Mouse (Mus musculus) E14TG2a.4 (cell line): ENCODE results near the gene Epha4.
A peak's percentile ranks its signal among the peaks of the same experiment; 100 is the strongest.

Experiments
- H3K27me3 ChIP-seq: 2 replicates; pipeline ENCODE4 v1.6.1; 2014; ENCODE audit warnings: low read length, control low read depth; ENCODE audit not compliant: insufficient read depth
- H3K36me3 ChIP-seq: 2 replicates; pipeline ENCODE4 v1.6.1; 2014; ENCODE audit warnings: low read length, control low read depth; ENCODE audit not compliant: insufficient read depth
- H3K4me1 ChIP-seq: replicated peaks from 2 replicates; pipeline ENCODE4 v1.6.1; 2014; ENCODE audit warnings: low read depth, low read length, control low read depth
- H3K4me3 ChIP-seq: replicated peaks from 2 replicates; pipeline ENCODE4 v1.5.1; 2014; ENCODE audit warnings: mild to moderate bottlenecking, low read length
- H3K9me3 ChIP-seq: 2 replicates; pipeline ENCODE4 v1.6.1; 2014; ENCODE audit warnings: low read length, control low read depth
- CTCF ChIP-seq: conservative IDR thresholded peaks from 2 replicates; pipeline ENCODE4 v1.5.1; 2014; ENCODE audit warnings: low read length
- NANOG ChIP-seq: IDR thresholded peaks from 2 replicates; pipeline ENCODE4 v1.6.1; 2014; ENCODE audit warnings: borderline replicate concordance, low read length, mixed read lengths
- POU5F1 ChIP-seq: IDR thresholded peaks from 2 replicates; pipeline ENCODE4 v1.6.1; 2014; ENCODE audit warnings: low read length, borderline replicate concordance

The Epha4 gene

GRCm38 (mm10) chr1:77514963-77515650 is at the start of gene Epha4:
Epha4 (minus strand) TSS chr1:77515088.
- no peak for TF ChIP-seq NANOG
- TF ChIP-seq POU5F1, result no peak
- TF ChIP-seq CTCF, result no peak
- Histone ChIP-seq H3K4me1 (peaks cover 58% of the 10 kb centered on the region), H3K27me3 (peaks cover 3% of the 10 kb centered on the region; the same call in 1 of the 2 replicates), H3K9me3 (no peaks in the 10 kb centered on the region), H3K36me3 (peaks cover 18% of the 10 kb centered on the region), H3K4me3 (peak within 1 kb of the TSS; percentile 88)

GRCm38 (mm10) chr1:77556199-77556598 is 41.3 kb upstream of the Epha4 start:
- H3K9me3 ChIP-seq, result no peaks in the 10 kb centered on the region
- H3K4me1 ChIP-seq, result no peaks in the 10 kb centered on the region
- no peaks in the 10 kb centered on the region for H3K27me3 ChIP-seq
- H3K4me3 ChIP-seq, result no peak overlapping the region
- H3K36me3 ChIP-seq, result no peaks in the 10 kb centered on the region
- no peak for TF ChIP-seq POU5F1
- TF ChIP-seq NANOG, result no peak
- no peak for TF ChIP-seq CTCF

- H3K27me3 ChIP-seq, result no peaks in the 10 kb centered on the region
- H3K4me1 ChIP-seq, result peaks cover under 1% of the 10 kb centered on the region; the same call in 1 of the 2 replicates
- no peak for TF ChIP-seq CTCF
- TF ChIP-seq NANOG, result no peak
- TF ChIP-seq POU5F1, result no peak
- H3K4me3 ChIP-seq, result no peak overlapping the region
- H3K9me3 ChIP-seq, result no peaks in the 10 kb centered on the region
- H3K36me3 ChIP-seq, result no peaks in the 10 kb centered on the region
Measured at GRCm38 (mm10) chr1:77551927-77552326, 37.0 kb upstream of the Epha4 start.

- Histone ChIP-seq H3K9me3 (no peaks in the 10 kb centered on the region), H3K27me3 (no peaks in the 10 kb centered on the region), H3K4me3 (no peak overlapping the region), H3K4me1 (peaks cover 7% of the 10 kb centered on the region; the same call in 1 of the 2 replicates), H3K36me3 (no peaks in the 10 kb centered on the region)
- TF ChIP-seq POU5F1, result no peak
- no peak for TF ChIP-seq NANOG
- TF ChIP-seq CTCF, result no peak
Measured at GRCm38 (mm10) chr1:77545722-77546121, 30.8 kb upstream of the Epha4 start.

- Histone ChIP-seq H3K4me3 (no peak overlapping the region), H3K4me1 (peaks cover 7% of the 10 kb centered on the region; the same call in 1 of the 2 replicates), H3K27me3 (no peaks in the 10 kb centered on the region), H3K9me3 (no peaks in the 10 kb centered on the region), H3K36me3 (no peaks in the 10 kb centered on the region)
- TF ChIP-seq NANOG (no peak), POU5F1 (no peak), CTCF (no peak)
Measured at GRCm38 (mm10) chr1:77545035-77545434, 30.1 kb upstream of the Epha4 start.

GRCm38 (mm10) chr1:77544279-77544678 is 29.4 kb upstream of the Epha4 start:
- Histone ChIP-seq H3K27me3 (no peaks in the 10 kb centered on the region), H3K9me3 (no peaks in the 10 kb centered on the region), H3K4me1 (peaks cover 7% of the 10 kb centered on the region; the same call in 1 of the 2 replicates), H3K36me3 (no peaks in the 10 kb centered on the region), H3K4me3 (no peak overlapping the region)
- TF ChIP-seq CTCF (no peak), POU5F1 (no peak), NANOG (no peak)

- Histone ChIP-seq H3K4me3 (no peak overlapping the region), H3K36me3 (no peaks in the 10 kb centered on the region), H3K27me3 (no peaks in the 10 kb centered on the region), H3K9me3 (no peaks in the 10 kb centered on the region), H3K4me1 (no peaks in the 10 kb centered on the region)
- TF ChIP-seq CTCF (no peak), NANOG (no peak)
Measured at GRCm38 (mm10) chr1:77539945-77540344, 25.1 kb upstream of the Epha4 start.

GRCm38 (mm10) chr1:77538559-77538958 is 23.7 kb upstream of the Epha4 start:
- H3K4me3 ChIP-seq, result no peak overlapping the region
- H3K36me3 ChIP-seq, result no peaks in the 10 kb centered on the region
- TF ChIP-seq NANOG (no peak), CTCF (no peak), POU5F1 (no peak)
- H3K27me3 ChIP-seq, result no peaks in the 10 kb centered on the region
- H3K9me3 ChIP-seq, result no peaks in the 10 kb centered on the region
- H3K4me1 ChIP-seq, result no peaks in the 10 kb centered on the region

- no peak for TF ChIP-seq POU5F1
- no peak for TF ChIP-seq CTCF
- no peak for TF ChIP-seq NANOG
- Histone ChIP-seq H3K9me3 (no peaks in the 10 kb centered on the region), H3K36me3 (no peaks in the 10 kb centered on the region), H3K27me3 (no peaks in the 10 kb centered on the region), H3K4me1 (peaks cover 7% of the 10 kb centered on the region; the same call in 1 of the 2 replicates), H3K4me3 (no peak overlapping the region)
Measured at GRCm38 (mm10) chr1:77535905-77536304, 21.0 kb upstream of the Epha4 start.
